Mouse (Mus musculus): ENCODE data around the gene F13b.

- TF ChIP-seq CTCF (IDR thresholded peaks at IDR 0.05; ENCODE audit: control insufficient read depth, insufficient read depth, low read length) (no peak), POLR2A (IDR thresholded peaks at IDR 0.05; ENCODE audit: borderline replicate concordance, control insufficient read depth, low read depth, low read length) (no peak)
These were observed 47.0 kb downstream of the F13b start for GRCm38 (mm10) chr1:139548536-139548935.
